Mouse (Mus musculus) kidney, postnatal 36 days (tissue): ENCODE data around the gene Tm9sf3.
A peak's percentile ranks its signal among the peaks of the same experiment; 100 is the strongest.
"Not testable (repeated sequence)": the region's sequence is repeated elsewhere in the genome, so short reads cannot be mapped to it uniquely, and the experiment has no call there.

Experiments
- DNase-seq, 2 experiments: peaks; one replicate each; pipeline ENCODE4 v3.0.0; 2021 to 2022; ENCODE audit warnings: mixed read lengths in 2 of 2

Gene Tm9sf3

GRCm38 (mm10) chr19:41263630-41264295 lies at the start of gene Tm9sf3:
Gene Tm9sf3, minus strand, starts transcription at chr19:41263997.
- peak; percentile 90 to 94 for DNase-seq

- DNase-seq, result not testable (repeated sequence)
Measured at GRCm38 (mm10) chr19:41312587-41312986, 48.8 kb upstream of the Tm9sf3 start.

- DNase-seq, result no peak
Measured at GRCm38 (mm10) chr19:41312027-41312426, 48.2 kb upstream of the Tm9sf3 start.

GRCm38 (mm10) chr19:41310971-41311703 lies 47.3 kb upstream of the Tm9sf3 start:
- no peak for DNase-seq

GRCm38 (mm10) chr19:41303933-41304332 lies 40.1 kb upstream of the Tm9sf3 start:
- no peak for DNase-seq

- DNase-seq, result no peak
Measured at GRCm38 (mm10) chr19:41303433-41303832, 39.6 kb upstream of the Tm9sf3 start.

GRCm38 (mm10) chr19:41301856-41302255 lies 38.1 kb upstream of the Tm9sf3 start:
- DNase-seq, result peak in 1 of 2 experiments; percentile 6

GRCm38 (mm10) chr19:41299446-41299845 lies 35.6 kb upstream of the Tm9sf3 start:
- no peak for DNase-seq

- DNase-seq, result peak in 1 of 2 experiments; percentile 15
Measured at GRCm38 (mm10) chr19:41290952-41291619, 27.3 kb upstream of the Tm9sf3 start.

- DNase-seq, result peak in 1 of 2 experiments; percentile 4
Measured at GRCm38 (mm10) chr19:41288568-41288967, 24.8 kb upstream of the Tm9sf3 start.

GRCm38 (mm10) chr19:41287224-41287623 lies 23.4 kb upstream of the Tm9sf3 start:
- DNase-seq, result no peak

GRCm38 (mm10) chr19:41284515-41284914 lies 20.7 kb upstream of the Tm9sf3 start:
- no peak for DNase-seq

- DNase-seq, result no peak
Measured at GRCm38 (mm10) chr19:41282718-41283117, 18.9 kb upstream of the Tm9sf3 start.

- DNase-seq, result peak in 1 of 2 experiments; percentile 21
Measured at GRCm38 (mm10) chr19:41282216-41282615, 18.4 kb upstream of the Tm9sf3 start.

- DNase-seq, result no peak
Measured at GRCm38 (mm10) chr19:41279724-41280244, 16.0 kb upstream of the Tm9sf3 start.

GRCm38 (mm10) chr19:41278606-41279005 lies 14.8 kb upstream of the Tm9sf3 start:
- no peak for DNase-seq

- DNase-seq, result no peak
Measured at GRCm38 (mm10) chr19:41275588-41275987, 11.8 kb upstream of the Tm9sf3 start.

- DNase-seq, result no peak
Measured at GRCm38 (mm10) chr19:41270906-41271305, 7.1 kb upstream of the Tm9sf3 start.

GRCm38 (mm10) chr19:41270151-41270727 lies 6.4 kb upstream of the Tm9sf3 start:
- DNase-seq, result peak; percentile 29 to 43

GRCm38 (mm10) chr19:41266251-41266901 lies 2.6 kb upstream of the Tm9sf3 start:
- no peak for DNase-seq

- DNase-seq, result no peak
Measured at GRCm38 (mm10) chr19:41264331-41264799, 568 bp upstream of the Tm9sf3 start.
